Mouse (Mus musculus): ENCODE results near the gene Stx8. TPM values are rescaled to one million over a fixed set of nuclear protein-coding genes. Genes with fewer than 3 reads are reported as not detected.

The Stx8 gene
- total and polyA plus RNA-seq, 2 experiments = 3.5 to 12.9 TPM

DNA sequence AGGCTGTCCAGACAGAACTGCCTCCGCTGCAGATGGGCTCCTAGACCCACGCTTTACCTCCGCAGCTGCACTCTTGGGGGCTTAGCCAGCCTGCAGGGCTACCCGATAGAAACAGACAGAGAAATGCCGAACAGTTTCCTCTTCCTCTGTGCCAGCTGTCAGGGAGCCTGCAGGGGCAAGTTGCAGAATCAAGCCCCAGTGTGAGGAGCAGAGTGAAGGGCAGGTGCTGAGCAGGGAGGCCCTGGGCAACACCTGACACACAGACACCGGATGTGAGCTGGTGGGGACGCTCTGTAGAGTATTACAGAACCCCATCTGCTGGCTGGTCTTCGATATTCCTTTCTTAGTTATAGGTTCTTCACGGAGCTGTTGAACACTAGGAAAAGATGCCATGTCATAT lies 160.1 kb downstream of the Stx8 start:
- no peaks in the 10 kb centered on the region for H3K36me3 ChIP-seq (ENCODE audit: control insufficient read depth, insufficient read depth, low read length)
- H3K9ac ChIP-seq (ENCODE audit: low read depth, low read length) = no peak overlapping the region
- no peak overlapping the region for H3K4me3 ChIP-seq (ENCODE audit: insufficient read depth, low read depth, low read length)
- H3K79me2 ChIP-seq (ENCODE audit: control insufficient read depth, insufficient read depth, low read length) = no peaks in the 10 kb centered on the region
- TF ChIP-seq CTCF (IDR thresholded peaks at IDR 0.05; ENCODE audit: low read depth, low read length) = no peak
- TF ChIP-seq POLR2A (IDR thresholded peaks at IDR 0.05; ENCODE audit: extremely low read depth, insufficient read depth, low read length) = no peak
- 97% methylated on average over 9 of the region's 9 CpGs for WGBS
- H3K27me3 ChIP-seq (ENCODE audit: control insufficient read depth, insufficient read depth, low read length) = no peaks in the 10 kb centered on the region
- no peaks in the 10 kb centered on the region for H3K4me1 ChIP-seq (ENCODE audit: control insufficient read depth, insufficient read depth, low read length)
- no peak overlapping the region for H3K27ac ChIP-seq (replicated peaks; ENCODE audit: insufficient read depth, low read depth, low read length)
- DNase-seq (ENCODE audit: extremely low read depth, low read depth, low spot score) = no peak

DNA sequence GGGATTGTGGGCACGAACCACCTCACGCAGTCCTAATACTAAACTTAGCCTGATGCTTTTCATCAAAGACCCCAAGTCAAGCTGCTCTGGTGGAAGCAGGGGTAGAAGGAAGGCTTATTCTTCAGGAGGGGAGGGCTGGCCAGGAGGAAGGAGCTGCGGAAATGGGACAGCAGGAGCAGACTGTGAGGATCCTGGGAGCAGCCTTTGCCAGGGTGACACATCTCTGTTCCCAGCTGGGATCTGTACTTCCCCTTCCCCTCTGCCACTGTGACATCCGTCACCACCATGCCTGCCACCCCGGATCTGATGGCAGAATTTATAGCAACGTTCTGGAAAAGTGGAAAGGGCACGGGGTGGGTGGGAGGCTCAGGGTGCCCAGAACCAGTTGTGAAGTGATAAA lies 168.5 kb downstream of the Stx8 start:
- H3K36me3 ChIP-seq (ENCODE audit: control insufficient read depth, insufficient read depth, low read length) = no peaks in the 10 kb centered on the region
- no peaks in the 10 kb centered on the region for H3K27me3 ChIP-seq (ENCODE audit: control insufficient read depth, insufficient read depth, low read length)
- H3K27ac ChIP-seq (replicated peaks; ENCODE audit: insufficient read depth, low read depth, low read length) = no peak overlapping the region
- H3K9ac ChIP-seq (ENCODE audit: low read depth, low read length) = no peak overlapping the region
- no peak overlapping the region for H3K4me3 ChIP-seq (ENCODE audit: insufficient read depth, low read depth, low read length)
- H3K4me1 ChIP-seq (ENCODE audit: control insufficient read depth, insufficient read depth, low read length) = no peaks in the 10 kb centered on the region
- H3K79me2 ChIP-seq (ENCODE audit: control insufficient read depth, insufficient read depth, low read length) = no peaks in the 10 kb centered on the region
- WGBS = 92% methylated on average over 7 of the region's 7 CpGs
- no peak for DNase-seq (ENCODE audit: extremely low read depth, low read depth, low spot score)
- TF ChIP-seq POLR2A (IDR thresholded peaks at IDR 0.05; ENCODE audit: extremely low read depth, insufficient read depth, low read length) (no peak), CTCF (IDR thresholded peaks at IDR 0.05; ENCODE audit: low read depth, low read length) (no peak)

DNA sequence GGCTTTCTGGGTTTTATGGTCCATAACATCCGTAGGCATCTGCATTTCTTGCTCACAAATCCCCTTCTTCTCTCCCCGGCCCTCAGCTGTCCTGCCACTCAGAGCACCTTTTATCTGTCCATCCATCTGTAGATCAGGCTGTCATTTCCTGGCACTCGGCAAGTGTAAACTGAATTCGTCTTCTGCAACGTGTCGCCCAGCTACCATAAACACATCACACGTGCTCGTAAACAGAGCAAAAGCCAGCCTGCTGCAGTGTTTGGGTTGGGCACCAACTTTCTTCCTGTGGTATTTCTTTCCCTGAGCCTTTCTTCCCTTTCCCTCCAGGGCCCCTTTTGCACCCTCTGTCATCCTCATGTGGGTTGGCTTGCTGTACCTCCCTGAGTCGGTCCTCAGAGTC lies 169.4 kb downstream of the Stx8 start:
- WGBS = 81% methylated on average over 9 of the region's 9 CpGs
- H3K79me2 ChIP-seq (ENCODE audit: control insufficient read depth, insufficient read depth, low read length) = no peaks in the 10 kb centered on the region
- no peak for DNase-seq (ENCODE audit: extremely low read depth, low read depth, low spot score)
- no peaks in the 10 kb centered on the region for H3K4me1 ChIP-seq (ENCODE audit: control insufficient read depth, insufficient read depth, low read length)
- no peak overlapping the region for H3K4me3 ChIP-seq (ENCODE audit: insufficient read depth, low read depth, low read length)
- no peaks in the 10 kb centered on the region for H3K36me3 ChIP-seq (ENCODE audit: control insufficient read depth, insufficient read depth, low read length)
- no peak for TF ChIP-seq POLR2A (IDR thresholded peaks at IDR 0.05; ENCODE audit: extremely low read depth, insufficient read depth, low read length)
- TF ChIP-seq CTCF (IDR thresholded peaks at IDR 0.05; ENCODE audit: low read depth, low read length) = no peak
- H3K9ac ChIP-seq (ENCODE audit: low read depth, low read length) = no peak overlapping the region
- H3K27me3 ChIP-seq (ENCODE audit: control insufficient read depth, insufficient read depth, low read length) = no peaks in the 10 kb centered on the region
- H3K27ac ChIP-seq (replicated peaks; ENCODE audit: insufficient read depth, low read depth, low read length) = no peak overlapping the region

DNA sequence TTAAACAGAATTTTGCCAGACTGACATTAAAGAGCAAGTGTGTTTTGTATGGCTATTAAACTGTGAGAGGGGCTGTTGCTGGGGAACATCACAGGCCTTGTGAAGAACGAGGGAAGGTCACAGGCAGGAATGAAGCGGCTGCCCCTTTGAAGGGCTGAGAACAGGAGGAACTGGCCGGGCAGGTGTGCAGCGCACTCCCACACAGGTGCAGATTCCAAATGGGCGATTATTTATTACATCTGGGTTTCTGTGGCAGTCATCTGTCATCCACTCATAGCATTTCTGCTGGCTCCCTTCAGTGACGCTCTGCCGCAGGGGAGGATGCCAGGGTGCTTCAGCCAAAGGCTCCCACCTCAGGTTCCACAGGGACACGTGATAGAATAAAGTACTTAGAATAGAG lies 170.7 kb downstream of the Stx8 start:
- Histone ChIP-seq H3K79me2 (ENCODE audit: control insufficient read depth, insufficient read depth, low read length) (no peaks in the 10 kb centered on the region), H3K27ac (replicated peaks; ENCODE audit: insufficient read depth, low read depth, low read length) (no peak overlapping the region), H3K27me3 (ENCODE audit: control insufficient read depth, insufficient read depth, low read length) (no peaks in the 10 kb centered on the region), H3K9ac (ENCODE audit: low read depth, low read length) (no peak overlapping the region), H3K36me3 (ENCODE audit: control insufficient read depth, insufficient read depth, low read length) (no peaks in the 10 kb centered on the region), H3K4me1 (ENCODE audit: control insufficient read depth, insufficient read depth, low read length) (no peaks in the 10 kb centered on the region), H3K4me3 (ENCODE audit: insufficient read depth, low read depth, low read length) (no peak overlapping the region)
- 91% methylated on average over 8 of the region's 8 CpGs for WGBS
- DNase-seq (ENCODE audit: extremely low read depth, low read depth, low spot score) = no peak
- TF ChIP-seq CTCF (IDR thresholded peaks at IDR 0.05; ENCODE audit: low read depth, low read length) (no peak), POLR2A (IDR thresholded peaks at IDR 0.05; ENCODE audit: extremely low read depth, insufficient read depth, low read length) (no peak)

GRCm38 (mm10) chr11:68142296-68142695 lies 176.3 kb downstream of the Stx8 start:
- no peak overlapping the region for H3K4me3 ChIP-seq (ENCODE audit: insufficient read depth, low read depth, low read length)
- TF ChIP-seq POLR2A (IDR thresholded peaks at IDR 0.05; ENCODE audit: extremely low read depth, insufficient read depth, low read length) (no peak), CTCF (IDR thresholded peaks at IDR 0.05; ENCODE audit: low read depth, low read length) (no peak)
- no peaks in the 10 kb centered on the region for H3K27me3 ChIP-seq (ENCODE audit: control insufficient read depth, insufficient read depth, low read length)
- no peaks in the 10 kb centered on the region for H3K79me2 ChIP-seq (ENCODE audit: control insufficient read depth, insufficient read depth, low read length)
- WGBS = 79% methylated on average over 8 of the region's 8 CpGs
- no peak overlapping the region for H3K27ac ChIP-seq (replicated peaks; ENCODE audit: insufficient read depth, low read depth, low read length)
- no peak overlapping the region for H3K9ac ChIP-seq (ENCODE audit: low read depth, low read length)
- no peaks in the 10 kb centered on the region for H3K36me3 ChIP-seq (ENCODE audit: control insufficient read depth, insufficient read depth, low read length)
- DNase-seq (ENCODE audit: extremely low read depth, low read depth, low spot score) = no peak
- no peaks in the 10 kb centered on the region for H3K4me1 ChIP-seq (ENCODE audit: control insufficient read depth, insufficient read depth, low read length)

DNA sequence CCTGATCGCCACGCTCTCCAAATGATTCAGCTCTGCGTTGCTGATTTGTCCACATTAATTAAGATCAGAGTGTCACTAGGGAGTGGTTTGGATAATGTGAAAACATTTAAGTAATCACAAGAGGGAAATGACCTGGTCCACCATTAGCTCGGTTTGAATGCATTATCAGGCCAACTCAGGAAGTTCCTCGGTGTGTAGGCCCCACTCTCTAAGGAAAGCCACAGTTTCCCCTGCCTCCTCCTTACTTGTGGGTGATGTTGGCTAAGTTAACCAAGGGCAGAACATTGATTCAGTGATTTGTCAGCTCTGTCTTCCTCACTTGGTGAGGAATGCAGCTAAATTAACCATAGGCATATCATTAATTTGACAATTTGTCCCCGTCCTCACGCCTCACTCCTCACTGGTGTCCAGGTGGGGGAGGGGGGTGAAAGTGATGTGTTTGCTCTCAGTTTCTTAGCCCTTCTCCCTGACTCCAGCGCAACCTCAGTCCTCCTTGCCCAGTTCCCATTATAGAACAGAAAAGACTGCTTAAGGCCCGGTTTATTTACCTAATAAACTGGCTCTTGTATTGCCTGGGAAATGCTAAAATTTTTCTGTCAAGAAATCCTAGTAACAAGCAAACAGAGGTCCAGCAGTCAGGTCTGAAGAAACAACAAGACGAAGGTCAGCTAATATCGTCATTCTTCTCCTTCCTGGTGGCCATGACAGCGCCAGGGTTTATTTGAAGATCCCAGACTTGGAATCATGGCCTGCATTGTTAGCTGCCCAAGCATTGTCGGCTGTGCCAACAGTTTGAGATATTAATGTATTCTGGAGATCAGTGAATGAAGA lies 178.5 kb downstream of the Stx8 start:
- Histone ChIP-seq H3K79me2 (ENCODE audit: control insufficient read depth, insufficient read depth, low read length) (no peaks in the 10 kb centered on the region), H3K27ac (replicated peaks; ENCODE audit: insufficient read depth, low read depth, low read length) (no peak overlapping the region), H3K27me3 (ENCODE audit: control insufficient read depth, insufficient read depth, low read length) (no peaks in the 10 kb centered on the region), H3K9ac (ENCODE audit: low read depth, low read length) (no peak overlapping the region), H3K36me3 (ENCODE audit: control insufficient read depth, insufficient read depth, low read length) (no peaks in the 10 kb centered on the region), H3K4me3 (ENCODE audit: insufficient read depth, low read depth, low read length) (no peak overlapping the region), H3K4me1 (ENCODE audit: control insufficient read depth, insufficient read depth, low read length) (no peaks in the 10 kb centered on the region)
- WGBS = 73% methylated on average over 13 of the region's 13 CpGs
- TF ChIP-seq POLR2A (IDR thresholded peaks at IDR 0.05; ENCODE audit: extremely low read depth, insufficient read depth, low read length) = no peak
- no peak for DNase-seq (ENCODE audit: extremely low read depth, low read depth, low spot score)
